Comparison of ENCODE assay signal across 9 mouse cellular contexts in the genomic region with DNA sequence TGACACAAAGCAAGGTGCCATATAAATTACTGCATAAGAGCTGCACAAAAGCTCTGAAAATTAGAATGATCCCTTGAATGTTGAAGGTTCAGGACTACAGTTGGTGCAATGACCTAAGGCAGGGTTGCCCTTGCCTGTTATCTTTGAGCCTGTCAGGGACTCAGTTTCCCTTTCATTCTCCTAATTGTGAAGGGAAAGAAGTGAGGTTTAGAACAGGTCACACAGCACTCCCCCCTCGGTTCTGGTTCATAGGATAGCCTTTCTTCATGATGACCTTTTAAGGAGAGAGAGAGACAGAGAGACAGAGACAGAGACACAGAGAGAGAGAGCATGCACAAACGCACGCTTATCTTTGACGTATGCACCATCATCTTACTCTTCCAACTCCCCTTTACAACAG. TPM values are rescaled to one million over a fixed set of nuclear protein-coding genes. Genes with fewer than 3 reads are reported as not detected.
DNase-seq lines count a peak whose midpoint lies in the region; ATAC-seq and TF ChIP-seq lines count a peak whose summit lies in the region.
"Had no signal": no experiment of that assay in that cellular context is flagged by ENCODE, and none has a peak within 500 bp of the region (broad histone marks: within the 10 kb centered on the region; RNA-seq: fewer than 3 reads in every experiment).

No protein-coding gene starts in this region.

- H3K4me2 ChIP-seq in forebrain, embryonic 11.5 days (ENCODE audit: low read depth, low read length, severe bottlenecking), result no peak overlapping the region
- peak overlapping the region; percentile 86; the same call in 1 of the 2 replicates for H3K4me2 ChIP-seq in lung, embryonic 15.5 days
- H3K4me2 ChIP-seq in limb, embryonic 14.5 days (replicated peaks; ENCODE audit: low read depth, low read length, severe bottlenecking), result peak overlapping the region; percentile 81; the same call in 1 of the 2 replicates

- no peak overlapping the region for H3K27ac ChIP-seq in forebrain, embryonic 10.5 days
- H3K27ac ChIP-seq in forebrain, embryonic 11.5 days (ENCODE audit: low read depth, low read length), result no peak overlapping the region
- H3K27ac ChIP-seq in lung, embryonic 15.5 days, result no peak overlapping the region
- H3K27ac ChIP-seq in limb, embryonic 14.5 days (replicated peaks; ENCODE audit: low read depth, low read length), result no peak overlapping the region
- H3K27ac ChIP-seq: liver, embryonic 15.5 days had no signal

- H3K4me1 ChIP-seq in forebrain, embryonic 10.5 days, result peaks cover 23% of the 10 kb centered on the region
- no peaks in the 10 kb centered on the region for H3K4me1 ChIP-seq in forebrain, embryonic 11.5 days (replicated peaks; ENCODE audit: control insufficient read depth, insufficient read depth, low read length)
- H3K4me1 ChIP-seq in lung, embryonic 15.5 days, result peaks cover 13% of the 10 kb centered on the region; the same call in 1 of the 2 replicates
- H3K4me1 ChIP-seq in limb, embryonic 14.5 days (ENCODE audit: control insufficient read depth, insufficient read depth, low read length), result peaks cover 6% of the 10 kb centered on the region; the same call in 1 of the 2 replicates
- H3K4me1 ChIP-seq: liver, embryonic 15.5 days had no signal

- H3K9me3 ChIP-seq in forebrain, embryonic 10.5 days, result no peaks in the 10 kb centered on the region
- H3K9me3 ChIP-seq in forebrain, embryonic 11.5 days (ENCODE audit: control insufficient read depth, low read length), result no peaks in the 10 kb centered on the region
- H3K9me3 ChIP-seq in lung, embryonic 15.5 days, result no peaks in the 10 kb centered on the region
- no peaks in the 10 kb centered on the region for H3K9me3 ChIP-seq in limb, embryonic 14.5 days (ENCODE audit: control insufficient read depth, low read length)
- H3K9me3 ChIP-seq: liver, embryonic 15.5 days had no signal

- 86% methylated on average over 4 of the region's 4 CpGs for WGBS in forebrain, embryonic 10.5 days
- WGBS in forebrain, embryonic 11.5 days, result 81% methylated on average over 4 of the region's 4 CpGs
- WGBS in lung, embryonic 15.5 days, result 76% methylated on average over 4 of the region's 4 CpGs
- WGBS in limb, embryonic 14.5 days, result 76% methylated on average over 4 of the region's 4 CpGs

- DNase-seq in forebrain, embryonic 10.5 days (ENCODE audit: extremely low spot score, low spot score), result no peak
- DNase-seq in forebrain, embryonic 11.5 days (ENCODE audit: low spot score), result no peak
- DNase-seq in lung, postnatal 10 days, result no peak
- DNase-seq in limb, embryonic 14.5 days (ENCODE audit: low spot score), result no peak
- no peak for DNase-seq in right cerebral cortex, adult 2 months (ENCODE audit: low spot score in 2 of 2)
- no peak for DNase-seq in frontal cortex, postnatal 14 days (ENCODE audit: low spot score in 2 of 2)
- no peak for DNase-seq in testis, postnatal 10 days (ENCODE audit: low spot score)

- H3K27me3 ChIP-seq in forebrain, embryonic 10.5 days (ENCODE audit: poor library complexity, severe bottlenecking), result peaks cover 26% of the 10 kb centered on the region
- H3K27me3 ChIP-seq in forebrain, embryonic 11.5 days (ENCODE audit: control insufficient read depth, insufficient read depth, low read length), result no peaks in the 10 kb centered on the region
- H3K27me3 ChIP-seq in lung, embryonic 15.5 days, result 0 out of 2 replicates have a peak, but pooled peaks cover 8% of the 10 kb centered on the region
- H3K27me3 ChIP-seq in limb, embryonic 14.5 days (ENCODE audit: control insufficient read depth, insufficient read depth, low read length), result no peaks in the 10 kb centered on the region
- H3K27me3 ChIP-seq: liver, embryonic 15.5 days had no signal

- TF ChIP-seq POLR2A in limb, embryonic 14.5 days (IDR thresholded peaks at IDR 0.05; ENCODE audit: borderline replicate concordance, extremely low read depth, insufficient read depth, insufficient read length), result no peak

- no peak for ATAC-seq in forebrain, embryonic 11.5 days (replicated peaks; ENCODE audit: low FRiP score)
- ATAC-seq in lung, embryonic 15.5 days (ENCODE audit: borderline replicate concordance, extremely low read depth, low FRiP score, low TSS enrichment), result no peak
- no peak for ATAC-seq in limb, embryonic 14.5 days (ENCODE audit: low FRiP score, low read depth)

- H3K36me3 ChIP-seq in forebrain, embryonic 10.5 days (replicated peaks), result no peaks in the 10 kb centered on the region
- H3K36me3 ChIP-seq in forebrain, embryonic 11.5 days (ENCODE audit: control insufficient read depth, insufficient read depth, low read length), result no peaks in the 10 kb centered on the region
- no peaks in the 10 kb centered on the region for H3K36me3 ChIP-seq in lung, embryonic 15.5 days
- no peaks in the 10 kb centered on the region for H3K36me3 ChIP-seq in limb, embryonic 14.5 days (ENCODE audit: control insufficient read depth, insufficient read depth, low read length)
- H3K36me3 ChIP-seq: liver, embryonic 15.5 days had no signal

- H3K9ac ChIP-seq in forebrain, embryonic 11.5 days (ENCODE audit: low read length), result no peak overlapping the region; the same call in 1 of the 2 replicates
- no peak overlapping the region for H3K9ac ChIP-seq in lung, embryonic 15.5 days
- H3K9ac ChIP-seq in limb, embryonic 14.5 days (ENCODE audit: low read depth, low read length, severe bottlenecking), result no peak overlapping the region
- H3K9ac ChIP-seq: liver, embryonic 15.5 days had no signal

- peak overlapping the region; percentile 68 for H3K4me3 ChIP-seq in forebrain, embryonic 10.5 days
- H3K4me3 ChIP-seq in forebrain, embryonic 11.5 days (ENCODE audit: low read depth, low read length), result no peak overlapping the region
- H3K4me3 ChIP-seq in lung, embryonic 15.5 days, result peak overlapping the region; percentile 58
- H3K4me3 ChIP-seq in limb, embryonic 14.5 days (replicated peaks; ENCODE audit: low read length), result no peak overlapping the region

RNA-seq across cellular contexts. Expression of gene Armh4, which starts 0.7 kb away (rescaled TPM):
- 19.8 and 20.1 TPM in 2 replicates for polyA plus RNA-seq in forebrain, embryonic 10.5 days (2016; fragmentation: Nextera tagmentation; extraction: Ambion mirVana)
- 22.6 and 26.5 TPM in 2 replicates for polyA plus RNA-seq in forebrain, embryonic 11.5 days (2014; fragmentation: Nextera tagmentation; extraction: Ambion mirVana)
- polyA plus RNA-seq in lung, embryonic 15.5 days (2015; fragmentation: Nextera tagmentation; extraction: Ambion mirVana), result 11.1 TPM in 2 replicates
- polyA plus RNA-seq in limb, embryonic 14.5 days (2012; rRNA removed), result 11.3 and 12.9 TPM in 2 replicates
- 16.3 and 17.8 TPM in 2 replicates for polyA plus RNA-seq in limb, embryonic 14.5 days (2014; fragmentation: Nextera tagmentation; extraction: Ambion mirVana)

Comparison
In these comparisons a context has a peak if more than half of its experiments do, and no peak if none do; other contexts are left out.
1. H3K4me3 ChIP-seq: peak in forebrain, embryonic 10.5 days (single experiment) and lung, embryonic 15.5 days (single experiment); none in forebrain, embryonic 11.5 days (single experiment) and limb, embryonic 14.5 days (single experiment).